1 mouse cellular context compared by ENCODE assay signal in the genomic region with DNA sequence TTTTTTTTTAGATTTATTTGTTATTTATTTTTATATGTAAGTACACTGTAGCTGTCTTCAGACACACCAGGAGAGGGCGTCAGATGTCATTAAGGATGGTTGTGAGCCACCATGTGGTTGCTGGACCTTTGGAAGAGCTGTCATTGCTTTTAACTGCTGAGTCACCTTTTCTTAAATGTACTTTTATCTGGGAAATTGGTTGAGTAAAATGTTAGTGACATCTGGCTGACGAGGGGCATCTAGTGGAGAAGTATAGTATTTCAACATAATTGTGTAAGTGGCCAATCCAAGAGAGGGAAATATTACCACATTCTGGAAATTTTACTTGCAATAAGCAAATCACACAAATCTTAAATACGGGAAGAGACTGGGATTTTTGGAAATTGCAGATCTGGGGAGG.
A peak's percentile ranks its signal among the peaks of the same experiment; 100 is the strongest.
TF ChIP-seq lines count a peak whose summit lies in the region.

No protein-coding gene starts in this region.

TF ChIP-seq in MEL, 35 proteins besides CTCF, POLR2A, EP300 and RAD21:
- TF ChIP-seq TBP (IDR thresholded peaks at IDR 0.05; ENCODE audit: low read depth, low read length) (0 out of 2 replicates have a peak, but pooled peaks have one; percentile 43), ZC3H11A (IDR thresholded peaks at IDR 0.05; ENCODE audit: low read depth, low read length) (peak; percentile 41; the same call in 1 of the 2 replicates), GATA1 (IDR thresholded peaks at IDR 0.05; ENCODE audit: low read depth, low read length) (0 out of 2 replicates have a peak, but pooled peaks have one; percentile 18), ZKSCAN1 (IDR thresholded peaks at IDR 0.05; ENCODE audit: low read depth, low read length) (no peak), GABPA (IDR thresholded peaks at IDR 0.05; ENCODE audit: low read depth, low read length) (no peak), KAT2A (conservative IDR thresholded peaks at IDR 0.05; ENCODE audit: low read depth, low read length) (no peak), SIN3A (IDR thresholded peaks at IDR 0.05; ENCODE audit: low read length) (peak; percentile 97), MAX (IDR thresholded peaks at IDR 0.05; ENCODE audit: low read length) (peak; percentile 60), MYC (IDR thresholded peaks at IDR 0.05; ENCODE audit: low read depth, low read length) (peak; percentile 94), MXI1 (IDR thresholded peaks at IDR 0.05; ENCODE audit: low read depth, low read length) (peak; percentile 96), POLR2AphosphoS2 (IDR thresholded peaks at IDR 0.05; ENCODE audit: low read length) (no peak), MAZ (IDR thresholded peaks at IDR 0.05; ENCODE audit: low read depth, low read length) (no peak), CHD1 (IDR thresholded peaks at IDR 0.05; ENCODE audit: low read depth, low read length) (no peak), MEF2A (IDR thresholded peaks at IDR 0.05; ENCODE audit: extremely low read depth, insufficient replicate concordance, low read depth, low read length, poor library complexity, severe bottlenecking) (no peak), MAFK (IDR thresholded peaks at IDR 0.05; ENCODE audit: borderline replicate concordance, low read depth, low read length) (peak; percentile 96), ETS1 (IDR thresholded peaks at IDR 0.05; ENCODE audit: low read depth, low read length) (peak; percentile 82), E2F4 (IDR thresholded peaks at IDR 0.05; ENCODE audit: borderline replicate concordance, low read depth, low read length) (no peak), SMC3 (IDR thresholded peaks at IDR 0.05; ENCODE audit: low read depth, low read length) (peak; percentile 54), CHD2 (IDR thresholded peaks at IDR 0.05; ENCODE audit: low read length) (no peak)
